Mouse (Mus musculus) kidney, adult 11 months (tissue): ENCODE data around the gene Frem2.

ENCODE experiments used
- DNase-seq: peaks from one replicate; pipeline ENCODE4 v3.0.0; 2022

The Frem2 gene

DNA sequence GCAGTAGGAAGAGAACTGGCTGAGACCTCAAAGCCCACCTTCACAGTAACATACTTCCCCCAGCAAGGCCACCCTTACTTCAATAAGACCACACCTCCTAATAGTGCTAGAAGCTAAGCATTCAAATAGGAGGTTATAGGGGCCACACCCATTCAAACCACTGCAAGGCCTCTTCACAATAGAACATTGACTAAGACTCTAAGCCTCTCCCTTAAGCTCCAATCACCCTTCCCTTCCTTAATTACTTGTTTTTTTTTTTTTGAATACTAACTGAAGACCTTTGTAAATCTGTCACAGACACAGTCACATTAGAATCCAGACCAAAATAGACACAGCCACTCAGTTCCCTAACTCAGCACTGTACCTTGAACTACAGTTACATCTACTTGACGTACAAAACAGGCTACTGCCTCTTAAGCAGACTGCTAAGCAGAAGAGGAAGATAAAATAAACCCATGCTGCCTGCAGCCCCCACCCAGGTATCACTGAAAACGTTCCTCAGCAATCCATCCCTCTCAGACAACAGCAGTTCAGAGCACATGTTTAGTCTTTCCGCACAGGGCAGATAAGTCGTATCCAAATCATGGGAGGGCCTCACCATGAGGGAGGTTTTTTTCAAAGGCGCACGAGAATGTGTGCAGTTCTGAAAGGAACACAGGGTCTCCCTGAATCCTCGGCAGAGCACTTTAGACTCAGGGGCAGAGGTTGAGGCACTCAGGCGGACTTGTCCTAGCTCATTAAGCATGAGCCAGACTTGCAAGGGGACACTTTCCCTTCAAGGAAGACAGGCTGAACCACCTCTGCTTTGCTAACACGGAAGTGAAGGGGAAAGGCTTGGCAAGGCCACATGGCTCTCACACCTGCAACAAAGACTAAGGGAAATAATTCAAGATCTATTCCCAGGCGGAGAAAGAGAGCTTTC lies 101.9 kb downstream of the Frem2 start:
- peak; percentile 61 for DNase-seq

DNA sequence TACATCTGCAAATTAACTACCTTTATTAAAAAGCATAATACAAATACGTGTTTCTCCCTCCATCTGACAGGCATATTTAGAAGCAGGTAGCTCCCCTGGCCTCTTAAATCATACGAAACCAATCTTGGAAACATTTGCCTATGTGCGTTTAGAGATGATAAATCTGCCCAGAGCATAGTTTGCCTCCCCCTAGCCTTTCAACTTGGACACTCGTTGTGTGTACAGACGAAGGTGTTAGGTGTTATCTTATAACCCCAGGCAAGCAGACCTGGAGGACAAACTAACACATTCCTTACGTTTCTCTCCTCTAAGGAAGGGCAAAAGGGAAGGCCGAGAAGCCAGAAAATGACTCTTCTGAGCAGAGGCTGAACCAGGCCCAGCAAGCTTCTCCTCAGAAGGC lies 104.5 kb downstream of the Frem2 start:
- no peak for DNase-seq

DNA sequence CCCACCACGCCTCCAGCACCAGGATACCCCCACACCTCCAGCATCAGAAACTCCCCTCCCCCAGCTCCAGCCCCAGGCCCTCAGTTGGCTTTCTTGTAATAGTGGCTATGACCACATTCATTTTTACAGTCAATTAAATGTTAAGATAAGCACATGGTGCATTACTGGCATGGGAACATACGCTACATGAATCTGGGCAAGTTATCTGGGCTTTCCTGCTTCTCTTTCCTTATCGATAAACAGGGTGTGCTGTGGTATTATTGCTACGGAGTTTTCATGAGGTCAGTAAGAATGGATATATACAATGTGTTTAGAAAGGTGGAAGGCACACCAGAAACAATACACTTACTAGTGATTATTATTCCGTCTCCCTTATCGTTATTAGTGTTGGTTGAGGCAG lies 125.1 kb downstream of the Frem2 start:
- no peak for DNase-seq

GRCm38 (mm10) chr3:53530305-53530704 lies 126.8 kb downstream of the Frem2 start:
- no peak for DNase-seq

DNA sequence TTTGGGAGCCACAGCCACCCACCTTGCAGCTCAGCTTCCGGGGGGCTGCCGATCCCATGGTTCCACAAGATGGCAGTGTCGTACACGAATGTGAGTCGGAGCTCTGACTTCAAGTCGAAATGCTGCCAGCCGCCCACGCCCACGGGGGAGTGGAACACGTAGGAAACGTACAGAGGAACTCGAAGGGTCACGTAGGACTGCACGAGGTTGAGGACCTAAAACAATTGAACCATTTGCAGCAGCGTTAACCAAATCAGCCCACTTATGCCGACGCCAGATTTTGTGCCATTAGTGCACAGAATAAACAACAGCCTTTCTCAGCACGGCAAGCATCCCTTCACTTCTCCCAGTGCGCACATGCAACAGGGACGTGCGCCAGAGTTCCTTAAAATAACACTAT lies 131.4 kb downstream of the Frem2 start:
- peak; percentile 42 for DNase-seq

DNA sequence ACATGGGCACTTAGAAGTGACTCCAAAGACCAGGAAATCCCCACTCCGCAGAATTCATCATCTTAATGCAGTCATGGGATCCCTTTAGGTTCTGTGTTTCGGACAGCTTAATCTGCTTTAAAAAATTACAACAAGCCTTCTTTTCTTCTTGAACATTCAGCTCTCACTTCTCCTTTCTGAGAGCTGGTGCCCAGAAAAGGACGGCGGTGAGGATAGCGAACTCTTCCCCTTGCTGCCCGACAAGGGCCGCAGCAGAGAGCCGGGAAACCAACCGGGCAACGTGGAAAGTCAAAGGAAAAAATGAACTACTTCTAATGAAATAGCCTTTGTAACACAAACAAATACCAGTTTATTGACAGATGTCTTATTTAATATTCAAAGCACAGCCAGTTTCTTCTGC lies 134.4 kb downstream of the Frem2 start:
- no peak for DNase-seq

- no peak for DNase-seq
Measured at GRCm38 (mm10) chr3:53514221-53515065, 142.7 kb downstream of the Frem2 start.

DNA sequence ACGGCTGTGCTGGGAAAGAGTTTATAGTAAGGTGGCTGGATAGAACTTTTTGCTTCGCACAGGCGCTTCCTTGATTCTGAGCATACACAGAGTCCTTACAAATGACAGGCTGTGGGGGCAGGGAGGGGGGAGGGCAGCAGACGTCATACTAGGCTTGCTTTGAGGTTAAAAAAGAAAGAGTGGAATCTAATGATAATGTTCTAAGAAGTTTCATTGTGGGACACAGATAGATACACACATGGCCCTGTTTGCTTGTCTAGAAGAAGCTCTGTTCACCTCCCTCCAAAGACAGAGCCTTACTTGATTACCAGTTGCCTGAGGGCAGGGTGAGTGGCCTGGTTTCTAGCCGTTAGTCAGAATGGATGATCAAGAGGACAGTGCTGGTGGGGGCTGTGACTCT lies 144.1 kb downstream of the Frem2 start:
- DNase-seq: no peak

DNA sequence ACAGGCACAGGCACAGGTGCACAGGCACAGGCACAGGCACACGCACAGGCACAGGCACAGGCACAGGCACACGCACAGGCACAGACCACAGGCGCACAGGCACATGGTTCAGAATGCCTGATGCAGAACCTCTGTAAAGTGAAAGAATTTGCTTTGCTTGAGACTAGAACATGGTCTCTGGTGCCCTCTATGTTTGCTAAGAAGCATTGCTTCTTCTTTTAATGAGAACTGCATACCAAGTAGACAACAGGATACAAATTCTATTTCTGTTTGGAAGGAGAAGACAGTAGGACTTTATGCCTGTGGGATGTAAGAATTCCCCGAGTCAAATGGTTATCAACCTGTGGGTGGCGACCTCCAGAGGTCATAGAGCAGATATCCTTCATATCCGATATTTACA lies 154.7 kb downstream of the Frem2 start:
- no peak for DNase-seq

- DNase-seq: peak; percentile 38
Measured at GRCm38 (mm10) chr3:53498351-53498905, 158.7 kb downstream of the Frem2 start.

DNA sequence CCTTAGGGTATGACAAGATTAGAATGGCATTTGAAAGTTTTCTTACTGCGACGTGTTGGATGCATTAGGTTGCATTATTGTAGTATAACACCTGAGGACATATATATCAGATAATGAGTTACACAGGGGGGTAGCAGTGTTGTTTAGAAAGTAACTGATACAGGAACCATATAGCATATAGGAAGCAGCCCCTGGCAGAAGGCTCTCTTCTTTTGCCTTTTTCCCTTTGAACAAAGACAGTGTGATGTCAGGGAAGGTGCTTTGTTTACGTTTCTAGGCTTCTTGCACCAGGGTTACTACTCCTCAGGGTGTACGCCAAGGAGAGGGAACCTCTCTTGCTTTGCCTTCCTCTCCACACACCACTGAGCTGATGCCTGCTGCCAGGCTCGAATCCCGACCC lies 168.8 kb downstream of the Frem2 start, which contains the start of gene Stoml3:
Gene Stoml3, plus strand, starts transcription at position 301 of the 400 bp plus-strand sequence.
- no peak for DNase-seq

DNA sequence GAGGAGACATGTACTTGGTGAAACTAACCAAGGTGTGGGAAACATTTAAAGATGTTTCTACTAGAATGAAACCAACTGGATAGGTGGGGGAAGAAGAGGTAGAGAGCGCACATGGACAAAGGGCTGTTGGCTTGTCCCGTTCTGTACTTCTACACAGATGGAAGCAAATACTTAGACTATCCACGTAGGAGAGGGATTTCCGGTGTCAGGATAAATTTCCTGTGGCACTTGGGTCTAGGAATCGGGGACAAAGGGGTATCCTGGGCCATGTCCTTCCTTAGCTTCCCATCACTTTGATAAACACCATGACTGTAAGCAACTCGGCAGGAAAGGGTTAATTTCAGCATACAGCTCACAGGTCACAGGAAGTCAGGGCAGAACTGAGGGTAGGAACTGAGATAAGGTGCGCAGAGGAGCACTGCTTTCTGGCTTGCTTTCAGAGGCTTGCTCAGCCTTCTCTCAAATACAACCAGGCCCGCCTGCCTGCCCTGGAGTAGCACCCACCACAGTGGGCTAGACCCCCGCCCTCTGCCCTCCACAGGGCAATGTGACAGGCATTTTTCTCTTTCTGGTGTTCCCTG lies 170.1 kb downstream of the Frem2 start:
- DNase-seq: no peak

DNA sequence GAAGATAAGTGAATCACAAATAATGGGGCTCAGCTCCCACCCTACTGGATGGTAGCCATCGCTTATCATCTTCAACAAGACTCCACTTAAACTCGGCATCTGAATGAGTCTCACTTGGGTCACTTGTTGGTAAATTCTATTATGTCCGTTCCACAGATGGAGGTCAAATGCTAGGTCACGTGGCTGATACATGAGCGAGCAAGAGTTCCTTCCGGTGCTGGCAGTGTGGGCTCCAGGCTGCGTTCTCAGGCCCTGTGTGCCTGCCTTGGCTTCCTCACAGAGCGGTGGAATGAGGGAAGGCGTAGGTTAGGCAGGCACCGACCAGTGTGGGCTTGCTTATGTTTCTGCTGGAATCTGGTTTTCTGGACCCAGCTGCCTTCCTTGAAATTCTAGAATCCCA lies 170.6 kb downstream of the Frem2 start:
- no peak for DNase-seq

DNA sequence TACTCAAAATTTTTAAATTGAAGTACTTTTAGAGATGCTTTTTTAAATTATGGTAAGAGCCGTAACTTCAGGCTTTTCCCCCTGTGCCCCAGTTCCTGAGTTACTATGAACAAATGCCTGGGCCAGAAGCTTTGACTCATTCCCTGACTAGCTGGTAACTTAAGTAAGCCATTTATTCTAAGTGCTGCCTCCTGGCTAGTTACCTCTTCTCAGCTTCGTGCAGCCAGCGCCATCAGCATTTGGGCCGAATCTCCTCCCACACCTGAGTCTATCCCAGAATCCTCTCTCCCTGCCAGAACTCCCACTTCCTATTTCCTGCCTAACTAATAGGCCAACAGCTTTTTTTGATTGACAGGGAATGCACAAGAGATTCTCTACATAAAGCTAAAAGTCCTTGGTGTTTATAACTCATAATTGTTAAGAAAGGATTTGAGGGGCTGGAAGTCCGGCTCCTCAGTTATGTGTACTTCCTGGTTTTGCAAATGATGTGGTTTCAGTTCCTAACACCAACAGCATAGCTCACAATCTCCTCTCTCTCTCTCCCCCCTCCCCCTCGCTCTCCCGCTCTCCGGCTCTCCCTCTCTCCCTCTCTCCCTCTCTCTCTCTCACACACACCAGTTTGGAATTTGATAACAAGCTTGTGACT lies 173.6 kb downstream of the Frem2 start:
- DNase-seq: no peak

DNA sequence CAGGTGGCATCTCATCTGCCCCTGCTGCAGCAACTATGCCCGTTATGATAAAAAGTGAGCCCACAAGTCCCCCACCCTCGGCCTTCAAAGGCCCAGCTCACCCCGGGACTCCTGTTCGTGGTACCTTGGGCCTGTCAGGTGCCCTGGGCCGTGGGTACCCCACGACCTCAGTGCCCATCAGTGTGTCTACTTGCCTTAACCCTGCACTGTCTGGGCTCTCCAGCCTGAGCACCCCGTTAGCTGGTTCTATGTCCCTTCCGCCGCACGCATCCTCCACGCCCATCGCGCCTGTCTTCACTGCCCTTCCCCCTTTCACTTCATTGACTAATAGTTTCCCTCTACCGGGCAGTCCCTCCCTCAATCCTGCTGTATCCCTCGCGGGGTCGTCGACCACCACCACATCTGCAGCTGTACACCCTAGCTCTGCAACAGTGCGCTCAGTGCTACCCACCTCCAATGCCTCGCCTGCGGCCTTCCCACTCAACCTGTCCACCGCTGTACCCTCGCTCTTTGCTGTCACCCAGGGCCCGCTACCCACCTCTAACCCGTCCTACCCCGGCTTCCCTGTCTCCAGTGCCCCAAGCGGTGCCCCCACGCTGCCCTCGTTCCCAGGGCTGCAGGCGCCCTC lies 178.6 kb downstream of the Frem2 start:
- DNase-seq: no peak

DNA sequence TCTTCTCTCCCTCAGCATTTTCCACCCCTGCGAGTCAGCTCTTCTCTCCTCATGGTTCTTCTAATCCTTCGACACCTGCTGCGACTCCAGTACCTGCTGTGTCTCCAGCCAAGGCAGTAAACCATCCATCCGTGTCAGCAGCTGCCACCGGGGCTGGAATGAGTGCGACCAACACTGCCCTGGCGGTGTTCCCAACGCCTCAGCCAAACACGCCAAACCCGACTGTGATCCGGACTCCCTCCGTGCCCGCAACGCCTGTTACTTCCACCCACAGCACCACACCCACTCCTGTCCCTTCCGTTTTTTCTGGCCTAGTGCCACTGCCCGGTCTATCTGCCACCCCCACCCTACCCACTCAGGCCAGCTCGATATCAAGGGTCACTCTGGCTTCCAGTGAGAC lies 179.7 kb downstream of the Frem2 start:
- peak; percentile 85 for DNase-seq

- DNase-seq: no peak
Measured at GRCm38 (mm10) chr3:53475889-53476288, 181.3 kb downstream of the Frem2 start.

DNA sequence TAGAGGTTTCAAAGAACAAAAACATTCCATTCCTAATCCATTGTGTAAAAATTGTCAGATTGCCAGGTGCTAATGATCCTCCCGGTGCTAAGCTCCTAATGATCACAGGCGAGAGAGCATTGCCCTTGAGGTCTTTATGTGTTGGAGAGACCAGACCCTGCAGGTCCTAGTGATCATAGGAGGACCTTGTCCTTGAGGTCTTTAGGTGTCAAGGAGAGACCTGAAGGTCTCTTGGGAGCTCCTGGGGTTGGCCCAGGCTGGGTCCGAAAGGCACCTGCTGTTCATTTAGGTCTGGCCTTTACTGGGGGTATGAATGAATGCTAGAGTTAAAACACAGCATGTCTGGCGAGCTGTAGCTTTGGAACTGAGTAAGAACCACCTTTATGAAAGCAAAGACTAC lies 183.0 kb downstream of the Frem2 start:
- no peak for DNase-seq

DNA sequence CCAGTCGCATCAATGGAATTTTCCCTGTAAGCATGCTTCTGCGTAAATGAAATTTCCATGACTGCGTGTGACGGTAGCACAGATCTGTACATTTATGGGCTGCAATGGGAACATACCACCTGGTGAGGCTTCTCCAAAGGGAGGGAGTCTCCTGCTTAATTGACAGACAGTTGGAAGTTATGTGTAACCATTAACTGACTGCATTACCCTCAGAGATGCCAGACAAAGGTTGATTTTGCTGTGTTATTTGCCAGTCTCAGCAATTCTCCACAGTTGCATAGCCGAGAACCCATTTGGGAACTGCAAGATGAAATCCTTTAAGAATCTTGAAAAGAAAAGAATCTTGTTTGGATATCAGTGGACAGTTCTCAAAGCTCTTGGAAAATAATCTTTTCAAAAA lies 185.1 kb downstream of the Frem2 start:
- DNase-seq: no peak

DNA sequence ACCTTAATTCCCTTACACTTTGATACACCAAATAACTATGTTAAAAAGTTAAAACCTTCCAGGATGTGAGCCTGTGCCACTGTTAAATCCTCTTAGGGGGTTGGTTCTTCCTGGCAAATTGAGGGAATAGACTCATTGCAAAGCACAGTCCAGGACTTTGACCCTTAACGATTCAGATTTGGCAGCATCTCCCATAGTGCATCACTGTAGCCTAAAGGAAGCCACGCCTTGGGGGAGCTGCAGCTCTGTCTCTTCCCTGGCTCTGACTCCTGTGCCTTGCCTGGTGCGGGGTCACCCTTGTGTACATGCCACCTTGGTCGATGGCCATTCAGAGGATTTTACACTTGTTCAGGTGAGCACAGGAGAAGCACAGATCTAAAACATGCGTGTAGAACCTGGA lies 187.5 kb downstream of the Frem2 start:
- DNase-seq: peak; percentile 39

GRCm38 (mm10) chr3:53467356-53467755 lies 189.8 kb downstream of the Frem2 start:
- DNase-seq: no peak

- DNase-seq: no peak
Measured at GRCm38 (mm10) chr3:53466481-53466880, 190.7 kb downstream of the Frem2 start.
